Mouse (Mus musculus) liver, embryonic 16.5 days (tissue): ENCODE data around the gene Fhl2. TPM values are rescaled to one million over a fixed set of nuclear protein-coding genes. Genes with fewer than 3 reads are reported as not detected.

ENCODE experiments used
- ATAC-seq: fragments of 200-750 bp; cut with Nextera tagmentation; 2 replicates; pipeline ENCODE4 v1.8.0; 2017; ENCODE audit warnings: low read depth, mild to moderate bottlenecking, moderate number of reproducible peaks, moderate library complexity
- H3K27ac ChIP-seq: fragments of 300-500 bp; sonication (generic); 2 replicates; pipeline ENCODE4 v1.5.1; 2014; ENCODE audit warnings: mild to moderate bottlenecking, low read length
- H3K27me3 ChIP-seq: fragments of 300-500 bp; sonication (generic); 2 replicates; pipeline ENCODE4 v1.6.1; 2014; ENCODE audit warnings: low read depth, low read length, mixed read lengths; ENCODE audit not compliant: control insufficient read depth, insufficient read depth
- H3K36me3 ChIP-seq: fragments of 300-500 bp; sonication (generic); 2 replicates; pipeline ENCODE4 v1.6.1; 2014; ENCODE audit warnings: mild to moderate bottlenecking; ENCODE audit not compliant: control insufficient read depth, insufficient read depth
- H3K4me1 ChIP-seq: fragments of 300-500 bp; sonication (generic); 2 replicates; pipeline ENCODE4 v1.6.1; 2014; ENCODE audit warnings: low read depth, low read length, mixed read lengths; ENCODE audit not compliant: control insufficient read depth
- H3K4me2 ChIP-seq: fragments of 300-500 bp; sonication (generic); 2 replicates; pipeline ENCODE4 v1.6.1; 2014; ENCODE audit warnings: low read depth, low read length, mixed read lengths
- H3K4me3 ChIP-seq: fragments of 300-500 bp; sonication (generic); 2 replicates; pipeline ENCODE4 v1.5.1; 2014; ENCODE audit warnings: low read depth, mild to moderate bottlenecking, low read length
- H3K9ac ChIP-seq: fragments of 300-500 bp; sonication (generic); 2 replicates; pipeline ENCODE4 v1.6.1; 2014; ENCODE audit warnings: low read depth, low read length
- H3K9me3 ChIP-seq: fragments of 300-500 bp; sonication (generic); replicated peaks from 2 replicates; pipeline ENCODE4 v1.6.1; 2016; ENCODE audit warnings: low read length; ENCODE audit not compliant: control insufficient read depth
- WGBS: fragments of 180-500 bp; shearing (Covaris S2); extraction: QIAGEN DNeasy Blood & Tissue Kit; methylation state at CpG from one replicate; pipeline ENCODE4 v1.1.7; 2014; ENCODE audit not compliant: insufficient replicate concordance; 5-methylcytosine and 5-hydroxymethylcytosine counted together
- polyA plus RNA-seq: library from polyadenylated mRNA; unstranded; fragments of >200 nt; fragmentation: Nextera tagmentation; extraction: Ambion mirVana; gene quantifications from 2 replicates; pipeline ENCODE4 v1.2.1, GENCODE M21; 2015

The Fhl2 gene
- polyA plus RNA-seq, 1 experiment from 2014 or later = 3.9 TPM

DNA sequence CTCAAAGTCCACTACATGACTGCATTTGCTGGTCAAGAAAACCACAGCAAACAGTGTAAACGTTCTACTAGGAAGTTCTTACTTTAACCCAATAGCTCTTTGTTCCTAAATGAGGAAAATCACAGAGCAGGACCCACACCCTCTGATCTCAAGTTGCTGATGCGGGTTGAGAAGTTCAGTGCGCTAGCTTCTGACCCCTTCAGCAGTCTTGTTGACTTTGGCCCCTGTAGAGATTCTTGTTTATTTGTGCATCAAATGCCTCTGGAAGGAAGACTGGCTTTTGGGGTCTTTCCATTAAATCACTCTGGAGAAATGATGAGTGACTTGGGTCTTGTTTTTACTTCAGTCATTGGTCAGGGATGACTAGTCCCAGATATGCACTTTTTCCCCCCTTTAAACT is 46.6 kb downstream of the Fhl2 start:
- Histone ChIP-seq H3K9ac (no peak overlapping the region), H3K4me3 (no peak overlapping the region), H3K27ac (no peak overlapping the region), H3K9me3 (no peaks in the 10 kb centered on the region), H3K27me3 (no peaks in the 10 kb centered on the region), H3K36me3 (no peaks in the 10 kb centered on the region), H3K4me2 (no peak overlapping the region), H3K4me1 (no peaks in the 10 kb centered on the region)
- ATAC-seq = no peak
- WGBS = 53% methylated on average over 3 of the region's 3 CpGs

DNA sequence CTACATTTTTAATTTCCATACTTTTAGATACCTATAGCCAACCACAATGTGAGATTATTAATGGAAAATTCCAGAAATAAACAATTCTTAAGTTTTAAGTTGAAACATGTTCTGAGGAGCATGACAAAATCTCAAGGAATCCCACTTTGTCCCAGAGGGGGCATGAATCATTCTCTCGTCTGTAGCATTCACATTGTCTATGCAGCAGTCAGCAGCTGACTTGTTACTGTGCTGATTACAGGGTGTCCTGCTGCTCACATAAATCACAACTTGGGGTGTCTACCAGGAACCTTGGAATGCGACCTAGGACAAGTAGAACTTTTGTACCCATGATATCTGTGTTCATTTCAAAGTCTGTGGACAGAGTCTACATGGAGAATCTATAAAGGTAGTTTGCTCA is 49.3 kb downstream of the Fhl2 start:
- Histone ChIP-seq H3K4me2 (no peak overlapping the region), H3K4me3 (no peak overlapping the region), H3K27ac (no peak overlapping the region), H3K9me3 (no peaks in the 10 kb centered on the region), H3K4me1 (no peaks in the 10 kb centered on the region), H3K9ac (no peak overlapping the region), H3K27me3 (no peaks in the 10 kb centered on the region), H3K36me3 (no peaks in the 10 kb centered on the region)
- WGBS = 39% methylated on average over 2 of the region's 2 CpGs
- ATAC-seq = no peak

DNA sequence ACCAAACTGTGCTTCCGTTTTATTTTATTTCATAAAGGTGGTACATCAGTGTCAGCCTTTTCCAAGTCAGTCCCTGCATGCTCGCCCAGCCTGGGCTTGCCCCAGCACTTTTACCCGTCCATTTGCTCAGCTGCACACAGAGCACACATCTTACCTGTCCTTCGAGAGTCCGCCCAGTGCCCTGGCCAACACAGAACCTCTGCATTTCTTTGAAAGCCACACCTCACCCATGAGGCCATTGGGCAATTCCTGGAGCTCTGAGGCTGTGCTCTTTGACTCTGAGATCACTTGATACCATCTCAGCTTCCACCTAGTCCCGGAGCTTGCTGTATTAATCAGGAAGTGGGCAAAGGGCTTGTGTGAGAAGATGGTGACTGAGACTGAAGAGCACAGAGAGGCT is 51.4 kb downstream of the Fhl2 start:
- no peak overlapping the region for H3K27ac ChIP-seq

DNA sequence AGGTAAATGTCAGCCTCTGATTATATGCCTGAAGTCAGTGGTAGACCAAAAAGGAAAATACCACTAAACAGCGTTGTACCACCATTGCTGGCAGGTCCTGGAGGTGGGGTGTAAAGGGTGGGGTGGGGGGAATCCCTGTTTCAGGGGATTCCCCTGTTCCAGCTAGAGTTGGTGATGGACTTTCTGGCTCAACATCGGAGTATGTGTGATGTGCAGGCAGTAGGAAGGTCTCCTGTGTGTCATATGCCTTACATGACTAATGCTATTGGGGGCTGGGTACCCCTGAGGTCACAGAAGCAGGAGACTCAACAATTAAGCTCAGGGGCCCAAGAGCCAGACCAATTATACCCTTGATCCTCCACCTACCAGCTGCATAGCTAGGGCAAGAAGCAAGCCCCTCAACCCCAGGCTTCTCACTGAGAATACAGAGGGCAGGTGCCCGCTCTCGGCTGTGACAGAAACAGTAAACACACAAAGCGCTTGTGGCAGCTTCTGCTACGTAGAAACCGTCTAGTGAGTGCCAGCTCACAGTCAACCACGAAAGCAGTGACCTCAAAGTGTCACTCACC is 52.4 kb downstream of the Fhl2 start:
- Histone ChIP-seq H3K27ac (no peak overlapping the region), H3K9ac (no peak overlapping the region), H3K27me3 (no peaks in the 10 kb centered on the region), H3K36me3 (no peaks in the 10 kb centered on the region), H3K4me2 (no peak overlapping the region), H3K4me3 (no peak overlapping the region), H3K4me1 (no peaks in the 10 kb centered on the region), H3K9me3 (no peaks in the 10 kb centered on the region)
- no peak for ATAC-seq
- WGBS = 63% methylated on average over 8 of the region's 8 CpGs

More for the DNA sequence above, 51.4 kb downstream of the Fhl2 start:
- WGBS = 55% methylated on average over 6 of the region's 6 CpGs
- H3K36me3 ChIP-seq = no peaks in the 10 kb centered on the region
- H3K4me3 ChIP-seq = no peak overlapping the region
- no peak overlapping the region for H3K4me2 ChIP-seq
- H3K4me1 ChIP-seq = no peaks in the 10 kb centered on the region
- no peak for ATAC-seq
- no peaks in the 10 kb centered on the region for H3K9me3 ChIP-seq
- no peaks in the 10 kb centered on the region for H3K27me3 ChIP-seq
- H3K9ac ChIP-seq = no peak overlapping the region

DNA sequence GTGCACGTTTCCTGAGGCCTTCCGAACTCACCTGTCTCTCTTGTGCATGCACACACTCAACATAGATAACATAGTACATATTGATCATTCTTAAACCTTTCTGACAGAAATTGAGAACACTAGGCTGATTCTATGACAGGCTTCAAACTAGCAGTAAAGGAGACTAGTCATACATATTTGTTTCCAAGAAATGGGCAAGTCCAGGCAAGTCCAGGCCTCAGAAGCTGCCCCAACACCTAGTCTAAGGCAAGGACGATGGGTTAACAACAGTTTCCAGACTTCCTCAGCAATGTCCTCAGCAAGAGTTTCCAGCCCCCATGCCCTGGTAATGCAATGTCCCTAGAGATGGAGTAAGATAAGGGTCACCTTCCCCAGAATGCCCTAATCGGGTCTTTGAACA is 53.0 kb downstream of the Fhl2 start:
- H3K9me3 ChIP-seq = no peaks in the 10 kb centered on the region
- H3K9ac ChIP-seq = no peak overlapping the region
- no peak overlapping the region for H3K27ac ChIP-seq
- no peaks in the 10 kb centered on the region for H3K4me1 ChIP-seq
- no peak for ATAC-seq
- no peaks in the 10 kb centered on the region for H3K27me3 ChIP-seq
- H3K4me3 ChIP-seq = no peak overlapping the region
- no peak overlapping the region for H3K4me2 ChIP-seq
- 63% methylated on average over 4 of the region's 4 CpGs for WGBS
- no peaks in the 10 kb centered on the region for H3K36me3 ChIP-seq

DNA sequence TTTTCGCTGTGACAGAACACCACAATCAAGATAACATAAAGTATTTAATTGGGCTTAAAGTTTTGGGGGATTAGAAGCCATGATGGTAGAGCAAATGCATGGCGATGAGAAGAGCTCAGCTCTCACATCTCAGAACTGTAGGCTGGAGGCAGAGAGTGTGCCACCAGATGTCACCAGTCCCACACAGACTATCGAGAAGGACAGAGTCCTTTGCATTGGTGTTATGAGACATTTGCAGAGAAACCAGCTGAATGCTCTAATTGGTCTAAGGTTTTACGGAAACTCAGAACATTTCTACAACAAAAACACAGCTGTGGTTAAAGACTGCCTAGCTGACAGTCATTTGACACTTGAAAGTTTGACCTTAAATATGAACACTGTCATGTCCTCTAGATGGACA is 53.5 kb downstream of the Fhl2 start:
- Histone ChIP-seq H3K9ac (no peak overlapping the region), H3K9me3 (no peaks in the 10 kb centered on the region), H3K4me2 (no peak overlapping the region), H3K27me3 (no peaks in the 10 kb centered on the region), H3K36me3 (no peaks in the 10 kb centered on the region), H3K27ac (no peak overlapping the region), H3K4me1 (no peaks in the 10 kb centered on the region), H3K4me3 (no peak overlapping the region)
- WGBS = 70% methylated on average over 4 of the region's 4 CpGs
- no peak for ATAC-seq

DNA sequence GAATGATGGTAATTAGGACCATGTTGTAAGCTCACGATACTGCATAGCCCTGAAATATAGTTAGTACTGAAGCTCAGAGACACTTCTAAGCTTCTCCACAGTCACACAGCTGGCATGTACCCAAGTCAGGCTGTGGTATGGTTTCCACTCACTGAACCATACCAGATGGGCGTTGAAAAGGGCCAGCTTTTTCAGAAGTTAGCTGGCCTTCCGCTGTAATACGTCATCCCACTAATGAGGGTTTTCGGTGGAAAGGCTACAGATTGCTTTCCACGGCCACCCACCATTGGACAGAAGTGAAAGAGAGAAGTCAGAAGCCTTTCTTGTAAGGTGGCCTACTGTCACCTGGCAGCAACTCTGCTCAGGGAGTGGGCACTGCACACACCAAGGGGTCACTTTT is 53.9 kb downstream of the Fhl2 start:
- no peaks in the 10 kb centered on the region for H3K4me1 ChIP-seq
- no peak overlapping the region for H3K4me2 ChIP-seq
- no peak for ATAC-seq
- no peak overlapping the region for H3K27ac ChIP-seq
- no peak overlapping the region for H3K4me3 ChIP-seq
- H3K36me3 ChIP-seq = no peaks in the 10 kb centered on the region
- WGBS = 69% methylated on average over 6 of the region's 6 CpGs
- no peak overlapping the region for H3K9ac ChIP-seq
- no peaks in the 10 kb centered on the region for H3K9me3 ChIP-seq
- no peaks in the 10 kb centered on the region for H3K27me3 ChIP-seq

DNA sequence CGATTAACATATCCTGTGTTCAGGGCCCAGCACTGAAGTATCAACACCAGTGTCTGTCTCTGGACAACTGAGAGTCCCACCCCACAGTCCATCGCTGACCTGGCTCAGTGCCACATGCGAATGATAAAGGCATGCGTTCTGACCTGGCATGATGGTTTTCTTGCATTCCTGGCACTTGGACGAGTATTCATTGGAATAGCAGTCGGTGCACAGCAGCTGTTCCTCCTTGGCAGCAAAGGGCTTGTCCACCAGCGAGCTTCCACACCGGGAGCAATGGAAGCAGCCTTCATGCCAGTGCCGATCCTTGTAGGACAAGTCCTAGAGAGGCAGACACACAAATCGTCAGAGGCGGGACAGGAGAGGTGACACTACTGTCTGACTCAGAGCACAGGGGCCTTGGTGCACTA is 55.2 kb downstream of the Fhl2 start:
- Histone ChIP-seq H3K9ac (no peak overlapping the region), H3K36me3 (no peaks in the 10 kb centered on the region), H3K4me1 (no peaks in the 10 kb centered on the region), H3K27me3 (no peaks in the 10 kb centered on the region), H3K4me2 (no peak overlapping the region), H3K4me3 (no peak overlapping the region), H3K9me3 (no peaks in the 10 kb centered on the region), H3K27ac (no peak overlapping the region)
- 68% methylated on average over 11 of the region's 11 CpGs for WGBS
- no peak for ATAC-seq

DNA sequence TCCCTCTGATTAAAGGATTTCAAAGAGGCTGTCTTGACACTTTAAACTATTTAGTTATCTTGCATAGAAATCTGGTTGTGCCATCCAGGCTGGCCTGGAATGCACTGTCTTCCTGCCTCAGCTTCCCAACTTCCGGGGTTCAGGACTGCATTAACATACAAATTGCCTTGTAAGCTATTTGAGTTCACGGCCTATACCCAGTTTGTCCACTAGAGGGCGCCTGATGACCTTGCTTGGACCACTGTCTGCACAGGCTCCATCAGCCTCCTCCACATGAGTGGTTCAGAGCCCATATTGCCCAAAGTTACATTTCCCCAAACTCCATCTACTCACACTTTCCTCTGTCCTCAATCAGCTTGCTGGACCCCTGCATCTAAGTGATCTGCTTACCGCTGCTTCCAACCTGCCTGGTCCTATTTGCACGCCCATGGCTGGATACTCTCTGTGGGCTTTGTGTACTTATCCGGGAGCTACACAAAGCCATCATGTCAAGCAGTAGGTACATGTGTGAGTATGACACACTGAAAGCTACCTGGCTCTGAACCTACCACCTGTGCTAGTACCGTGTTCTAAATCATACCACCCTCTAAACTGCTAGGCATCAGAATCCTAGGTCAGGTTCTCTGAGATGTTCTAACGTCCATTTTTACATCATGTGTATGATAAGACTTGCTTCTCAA is 57.1 kb downstream of the Fhl2 start:
- 47% methylated on average over 8 of the region's 8 CpGs for WGBS
- H3K4me3 ChIP-seq = no peak overlapping the region
- H3K9me3 ChIP-seq = no peaks in the 10 kb centered on the region
- H3K4me2 ChIP-seq = no peak overlapping the region
- H3K9ac ChIP-seq = no peak overlapping the region
- no peaks in the 10 kb centered on the region for H3K27me3 ChIP-seq
- no peak overlapping the region for H3K27ac ChIP-seq
- H3K4me1 ChIP-seq = no peaks in the 10 kb centered on the region
- ATAC-seq = no peak; the same call in 1 of the 2 replicates
- H3K36me3 ChIP-seq = no peaks in the 10 kb centered on the region
